Mouse (Mus musculus): Measurements from ENCODE around the gene Rims1. TPM values are rescaled to one million over a fixed set of nuclear protein-coding genes. Genes with fewer than 3 reads are reported as not detected.

Rims1 gene
- polyA plus RNA-seq, 1 experiment from 2014 or later = 1.9 TPM

DNA sequence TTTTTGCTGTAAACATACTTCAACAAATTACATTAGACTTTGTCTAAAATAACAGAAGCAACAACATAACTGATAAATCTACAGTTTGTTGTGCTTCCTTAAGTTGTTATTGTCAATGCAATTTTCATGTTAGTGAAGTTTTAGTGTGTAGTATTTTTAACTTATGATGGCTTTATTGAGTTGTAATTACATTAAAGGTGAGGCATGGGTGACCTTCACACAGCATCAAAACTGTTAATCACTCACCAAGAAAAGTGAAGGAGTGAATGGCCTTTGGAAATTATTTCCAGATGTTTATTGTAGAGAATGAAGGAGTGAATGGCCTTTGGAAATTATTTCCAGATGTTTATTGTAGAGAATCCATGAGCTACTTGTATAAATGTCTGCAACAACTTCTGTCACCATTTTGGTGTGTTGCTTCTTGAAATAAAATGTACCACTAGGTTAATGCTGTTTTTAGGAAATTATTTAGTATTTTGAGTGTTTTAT, 556.9 kb downstream of the Rims1 start:
- no peak for ATAC-seq (replicated peaks; ENCODE audit: insufficient number of reproducible peaks, insufficient read depth, low FRiP score, low read depth)
- no peaks in the 10 kb centered on the region for H3K4me1 ChIP-seq (replicated peaks)
- no peaks in the 10 kb centered on the region for H3K36me3 ChIP-seq
- no peak overlapping the region for H3K9ac ChIP-seq
- no peak overlapping the region for H3K27ac ChIP-seq
- no peak overlapping the region for H3K4me3 ChIP-seq
- no peak overlapping the region for H3K4me2 ChIP-seq
- no peaks in the 10 kb centered on the region for H3K9me3 ChIP-seq (replicated peaks)
- no peaks in the 10 kb centered on the region for H3K27me3 ChIP-seq

DNA sequence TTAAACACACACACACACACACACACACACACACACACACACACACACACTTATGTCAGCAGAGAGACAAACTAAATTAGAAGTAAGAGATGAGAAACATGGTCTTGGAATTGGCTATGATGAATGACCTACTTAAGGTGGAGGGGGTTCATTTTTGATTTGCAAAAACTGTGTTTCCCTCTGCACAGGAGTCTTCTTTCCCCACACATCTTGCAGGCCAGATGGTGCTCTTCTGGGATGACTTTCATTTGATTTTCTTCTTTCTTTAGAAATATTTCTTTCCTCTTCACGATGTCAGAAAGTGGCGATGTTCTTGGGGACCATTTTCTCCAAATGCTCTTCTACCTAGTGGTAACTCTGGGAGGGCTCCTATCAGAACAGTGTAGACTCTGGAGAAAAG, 560.0 kb downstream of the Rims1 start:
- H3K4me3 ChIP-seq = no peak overlapping the region
- H3K9ac ChIP-seq = no peak overlapping the region
- no peaks in the 10 kb centered on the region for H3K27me3 ChIP-seq
- H3K27ac ChIP-seq = no peak overlapping the region
- no peak for ATAC-seq (replicated peaks; ENCODE audit: insufficient number of reproducible peaks, insufficient read depth, low FRiP score, low read depth)
- no peaks in the 10 kb centered on the region for H3K9me3 ChIP-seq (replicated peaks)
- no peaks in the 10 kb centered on the region for H3K36me3 ChIP-seq
- WGBS = 86% methylated on average over 2 of the region's 2 CpGs
- no peak overlapping the region for H3K4me2 ChIP-seq
- H3K4me1 ChIP-seq (replicated peaks) = no peaks in the 10 kb centered on the region
